Mouse (Mus musculus) liver, embryonic 14.5 days (tissue): ENCODE data around the gene Pagr1b.

Experiments used
- CTCF ChIP-seq: IDR thresholded peaks from 2 replicates; pipeline ENCODE4 v1.5.1; 2016; ENCODE audit warnings: antibody characterized with exemption, low read depth, control low read depth
- EP300 ChIP-seq: IDR thresholded peaks from 2 replicates; pipeline ENCODE4 v1.6.1; 2016; ENCODE audit warnings: antibody characterized with exemption, low read depth

GRCm38 (mm10) chr7:126986319-126986718 is 30.0 kb downstream of the Pagr1b start:
- TF ChIP-seq EP300: no peak
- TF ChIP-seq CTCF: peak; percentile 64
